Mouse (Mus musculus): ENCODE measurements around the gene Ino80.
A peak's percentile ranks its signal among the peaks of the same experiment; 100 is the strongest.

DNA sequence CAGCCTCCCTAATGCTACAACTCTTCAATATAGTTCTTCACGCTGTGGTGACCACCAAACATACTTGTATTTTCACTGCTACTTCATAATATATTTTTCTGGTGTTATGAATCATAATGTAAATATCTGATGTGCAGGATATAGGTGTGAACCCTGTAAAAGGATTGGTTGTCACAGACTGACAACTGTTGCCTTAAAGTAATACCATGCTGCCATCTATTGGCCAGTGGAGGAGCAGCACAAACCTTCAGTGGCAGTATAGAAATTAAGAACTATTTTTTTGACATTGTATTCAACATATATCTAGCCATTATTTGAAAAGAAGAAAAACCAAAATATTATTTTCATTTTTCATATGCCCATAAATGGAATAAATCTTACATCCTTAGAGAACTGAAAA lies 40.5 kb downstream of the Ino80 start:
- TF ChIP-seq CTCF (IDR thresholded peaks at IDR 0.05) = peak; percentile 81
- no peak for TF ChIP-seq EP300 (IDR thresholded peaks at IDR 0.05)
